Mouse (Mus musculus) bone marrow macrophage, adult 2 months (primary cell): Measurements from ENCODE around the gene Zfp746.

Experiments
- CTCF ChIP-seq: IDR thresholded peaks from 2 replicates; pipeline ENCODE4 v1.5.1; 2012; ENCODE audit warnings: low read depth, mild to moderate bottlenecking, low read length, moderate library complexity
- POLR2A ChIP-seq: IDR thresholded peaks from 2 replicates; pipeline ENCODE4 v1.6.1; 2012; ENCODE audit warnings: mild to moderate bottlenecking, low read depth, low read length, borderline replicate concordance

DNA sequence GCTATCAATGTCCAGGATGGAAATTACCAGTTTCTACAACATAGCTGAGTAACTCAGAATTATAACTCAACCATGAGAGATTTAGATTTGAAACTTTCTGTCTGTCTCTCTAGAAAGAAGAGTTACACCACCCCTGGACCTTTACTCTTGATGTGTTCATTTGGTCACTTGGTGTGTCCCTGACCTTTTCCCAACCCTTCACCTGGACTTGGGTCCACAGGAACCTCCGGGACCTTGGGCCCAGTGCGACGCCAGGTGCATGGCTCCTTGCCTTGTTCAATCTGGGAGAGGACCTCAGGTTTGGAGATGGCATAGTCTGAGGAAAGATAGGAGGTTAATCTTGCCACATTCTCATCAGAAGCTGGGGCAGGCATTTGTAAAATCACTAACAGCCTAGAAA is 4.4 kb downstream of the Zfp746 start:
- TF ChIP-seq POLR2A (no peak), CTCF (no peak)
